Mouse (Mus musculus) T-cell, adult 2 months (primary cell): ENCODE measurements around the gene Rxra.

Experiments used
- DNase-seq: peaks from one replicate; pipeline ENCODE4 v3.0.0; 2022; ENCODE audit warnings: low spot score

Gene Rxra

GRCm38 (mm10) chr2:27702904-27703666 is 26.8 kb downstream of the Rxra start:
- DNase-seq: no peak

GRCm38 (mm10) chr2:27703852-27704640 is 27.8 kb downstream of the Rxra start:
- peak; percentile 16 for DNase-seq

GRCm38 (mm10) chr2:27704641-27705040 is 28.4 kb downstream of the Rxra start:
- no peak for DNase-seq

- DNase-seq: no peak
Observed at GRCm38 (mm10) chr2:27710871-27711382, 34.7 kb downstream of the Rxra start.

GRCm38 (mm10) chr2:27712626-27713025 is 36.4 kb downstream of the Rxra start:
- no peak for DNase-seq

- no peak for DNase-seq
Observed at GRCm38 (mm10) chr2:27713378-27713777, 37.1 kb downstream of the Rxra start.

- no peak for DNase-seq
Observed at GRCm38 (mm10) chr2:27714131-27714530, 37.9 kb downstream of the Rxra start.

- no peak for DNase-seq
Observed at GRCm38 (mm10) chr2:27715221-27715620, 39.0 kb downstream of the Rxra start.

GRCm38 (mm10) chr2:27716339-27716738 is 40.1 kb downstream of the Rxra start:
- DNase-seq: no peak

- no peak for DNase-seq
Observed at GRCm38 (mm10) chr2:27718191-27718590, 42.0 kb downstream of the Rxra start.

- DNase-seq: no peak
Observed at GRCm38 (mm10) chr2:27719601-27720000, 43.4 kb downstream of the Rxra start.

GRCm38 (mm10) chr2:27721611-27722010 is 45.4 kb downstream of the Rxra start:
- no peak for DNase-seq

- no peak for DNase-seq
Observed at GRCm38 (mm10) chr2:27724729-27725316, 48.6 kb downstream of the Rxra start.

GRCm38 (mm10) chr2:27727994-27728854 is 52.0 kb downstream of the Rxra start:
- DNase-seq: peak; percentile 24

- no peak for DNase-seq
Observed at GRCm38 (mm10) chr2:27729009-27729408, 52.8 kb downstream of the Rxra start.

- DNase-seq: peak; percentile 10
Observed at GRCm38 (mm10) chr2:27730002-27730905, 54.0 kb downstream of the Rxra start.

- DNase-seq: no peak
Observed at GRCm38 (mm10) chr2:27733021-27733420, 56.8 kb downstream of the Rxra start.

GRCm38 (mm10) chr2:27734328-27734727 is 58.1 kb downstream of the Rxra start:
- no peak for DNase-seq

- no peak for DNase-seq
Observed at GRCm38 (mm10) chr2:27734800-27735199, 58.6 kb downstream of the Rxra start.

- DNase-seq: no peak
Observed at GRCm38 (mm10) chr2:27736802-27737201, 60.6 kb downstream of the Rxra start.

GRCm38 (mm10) chr2:27738396-27738795 is 62.2 kb downstream of the Rxra start:
- no peak for DNase-seq
